Mouse (Mus musculus): ENCODE results near the gene Plpp6. TPM values are rescaled to one million over a fixed set of nuclear protein-coding genes. Genes with fewer than 3 reads are reported as not detected.

The Plpp6 gene
- polyA plus RNA-seq (2014; fragmentation: Nextera tagmentation; extraction: Ambion mirVana), result 8.4 and 9.2 TPM in 2 replicates

GRCm38 (mm10) chr19:28963842-28964551 is at the start of gene Plpp6:
Gene Plpp6 (plus strand): TSS chr19:28963953.
- H3K27ac ChIP-seq (replicated peaks; ENCODE audit: low read depth, low read length), result no peak within 1 kb of the TSS

DNA sequence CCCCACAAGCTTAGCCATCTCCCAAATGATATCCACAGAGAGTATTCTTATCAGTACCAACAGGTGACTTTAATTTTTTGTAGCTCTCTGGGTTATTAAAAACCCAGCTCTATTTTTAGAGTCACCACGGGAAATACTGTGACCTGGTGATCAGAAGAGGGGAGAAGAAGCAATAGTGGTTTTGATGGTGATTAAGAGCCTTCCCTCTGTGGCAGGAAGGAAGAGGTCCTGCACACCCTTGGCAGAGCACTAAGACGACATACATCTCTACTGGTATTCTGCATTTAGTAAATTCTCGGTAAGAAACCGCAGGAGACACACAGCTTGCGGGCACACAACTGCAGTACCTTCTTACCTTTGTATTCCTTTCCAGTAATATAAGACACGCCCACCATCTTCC is 49.2 kb upstream of the Plpp6 start:
- Histone ChIP-seq H3K9ac (replicated peaks; ENCODE audit: low read length) (no peak overlapping the region), H3K9me3 (replicated peaks; ENCODE audit: control insufficient read depth, low read length) (no peaks in the 10 kb centered on the region), H3K4me3 (ENCODE audit: low read depth, low read length) (no peak overlapping the region), H3K4me2 (ENCODE audit: low read depth, low read length) (no peak overlapping the region), H3K4me1 (ENCODE audit: control insufficient read depth, insufficient read depth, low read length) (no peaks in the 10 kb centered on the region), H3K27ac (replicated peaks; ENCODE audit: low read depth, low read length) (no peak overlapping the region), H3K36me3 (replicated peaks; ENCODE audit: control insufficient read depth, insufficient read depth, low read depth, low read length) (no peaks in the 10 kb centered on the region), H3K27me3 (ENCODE audit: control insufficient read depth, insufficient read depth, low read length) (no peaks in the 10 kb centered on the region)
- 83% methylated on average over 6 of the region's 6 CpGs for WGBS
- DNase-seq (ENCODE audit: low spot score), result no peak
- no peak for ATAC-seq (replicated peaks; ENCODE audit: insufficient number of reproducible peaks, low FRiP score, low TSS enrichment, low read depth)

More at GRCm38 (mm10) chr19:28963842-28964551, at the start of gene Plpp6:
- Histone ChIP-seq H3K4me1 (ENCODE audit: control insufficient read depth, insufficient read depth, low read length) (peaks cover 7% of the 10 kb centered on the region), H3K9me3 (replicated peaks; ENCODE audit: control insufficient read depth, low read length) (no peaks in the 10 kb centered on the region), H3K27me3 (ENCODE audit: control insufficient read depth, insufficient read depth, low read length) (no peaks in the 10 kb centered on the region), H3K36me3 (replicated peaks; ENCODE audit: control insufficient read depth, insufficient read depth, low read depth, low read length) (no peaks in the 10 kb centered on the region), H3K9ac (replicated peaks; ENCODE audit: low read length) (peak within 1 kb of the TSS; percentile 75), H3K4me2 (ENCODE audit: low read depth, low read length) (peak within 1 kb of the TSS; percentile 91), H3K4me3 (ENCODE audit: low read depth, low read length) (peak within 1 kb of the TSS; percentile 82)
- peak; percentile 84 for DNase-seq (ENCODE audit: low spot score)
- WGBS, result under 1% methylated on average over 55 of the region's 73 CpGs
- peak; percentile 85 for ATAC-seq (replicated peaks; ENCODE audit: insufficient number of reproducible peaks, low FRiP score, low TSS enrichment, low read depth)

DNA sequence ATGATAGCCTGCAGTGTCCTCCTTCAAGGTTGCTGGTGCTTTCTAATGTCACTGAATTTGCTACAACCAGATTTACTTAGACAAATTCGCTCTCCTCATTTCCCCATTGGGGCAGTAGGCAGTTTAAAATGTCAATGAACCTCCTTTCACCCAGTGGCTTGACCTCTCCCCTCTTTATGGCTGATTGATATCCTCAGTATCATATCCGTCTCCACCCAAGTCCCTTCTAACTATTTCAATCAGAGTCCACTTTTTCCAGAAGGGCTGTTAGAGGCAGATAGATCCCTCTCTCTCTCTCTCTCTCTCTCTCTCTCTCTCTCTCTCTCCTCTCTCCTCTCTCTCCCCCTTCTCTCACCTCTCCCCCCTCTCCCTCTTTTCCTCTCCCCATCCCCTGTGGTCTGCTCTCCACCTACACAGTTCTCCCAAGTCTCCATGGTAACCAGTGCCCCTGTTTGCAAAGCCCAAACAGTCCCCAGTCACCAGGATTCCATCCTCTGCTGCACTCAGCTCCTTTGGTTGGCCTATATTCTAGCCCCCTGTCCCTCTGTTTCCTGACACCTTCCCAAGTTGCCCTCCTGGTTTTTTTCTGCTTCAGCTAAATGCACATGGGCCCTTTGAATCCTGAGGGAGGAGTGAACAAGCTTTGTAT is 48.0 kb upstream of the Plpp6 start:
- ATAC-seq (replicated peaks; ENCODE audit: insufficient number of reproducible peaks, low FRiP score, low TSS enrichment, low read depth) (no peak), DNase-seq (ENCODE audit: low spot score) (no peak)
- Histone ChIP-seq H3K27me3 (ENCODE audit: control insufficient read depth, insufficient read depth, low read length) (no peaks in the 10 kb centered on the region), H3K36me3 (replicated peaks; ENCODE audit: control insufficient read depth, insufficient read depth, low read depth, low read length) (no peaks in the 10 kb centered on the region), H3K4me3 (ENCODE audit: low read depth, low read length) (no peak overlapping the region), H3K9me3 (replicated peaks; ENCODE audit: control insufficient read depth, low read length) (no peaks in the 10 kb centered on the region), H3K4me2 (ENCODE audit: low read depth, low read length) (no peak overlapping the region), H3K9ac (replicated peaks; ENCODE audit: low read length) (no peak overlapping the region), H3K4me1 (ENCODE audit: control insufficient read depth, insufficient read depth, low read length) (no peaks in the 10 kb centered on the region), H3K27ac (replicated peaks; ENCODE audit: low read depth, low read length) (no peak overlapping the region)
- 78% methylated on average over 2 of the region's 2 CpGs for WGBS

GRCm38 (mm10) chr19:28916492-28916891 is 47.3 kb upstream of the Plpp6 start:
- no peak overlapping the region for H3K27ac ChIP-seq (replicated peaks; ENCODE audit: low read depth, low read length)
- H3K27me3 ChIP-seq (ENCODE audit: control insufficient read depth, insufficient read depth, low read length), result no peaks in the 10 kb centered on the region
- H3K9ac ChIP-seq (replicated peaks; ENCODE audit: low read length), result no peak overlapping the region
- no peaks in the 10 kb centered on the region for H3K9me3 ChIP-seq (replicated peaks; ENCODE audit: control insufficient read depth, low read length)
- no peak overlapping the region for H3K4me3 ChIP-seq (ENCODE audit: low read depth, low read length)
- H3K4me2 ChIP-seq (ENCODE audit: low read depth, low read length), result no peak overlapping the region
- H3K36me3 ChIP-seq (replicated peaks; ENCODE audit: control insufficient read depth, insufficient read depth, low read depth, low read length), result no peaks in the 10 kb centered on the region
- no peaks in the 10 kb centered on the region for H3K4me1 ChIP-seq (ENCODE audit: control insufficient read depth, insufficient read depth, low read length)
- DNase-seq (ENCODE audit: low spot score) (no peak), ATAC-seq (replicated peaks; ENCODE audit: insufficient number of reproducible peaks, low FRiP score, low TSS enrichment, low read depth) (no peak)
- WGBS, result 64% methylated on average over 4 of the region's 4 CpGs

DNA sequence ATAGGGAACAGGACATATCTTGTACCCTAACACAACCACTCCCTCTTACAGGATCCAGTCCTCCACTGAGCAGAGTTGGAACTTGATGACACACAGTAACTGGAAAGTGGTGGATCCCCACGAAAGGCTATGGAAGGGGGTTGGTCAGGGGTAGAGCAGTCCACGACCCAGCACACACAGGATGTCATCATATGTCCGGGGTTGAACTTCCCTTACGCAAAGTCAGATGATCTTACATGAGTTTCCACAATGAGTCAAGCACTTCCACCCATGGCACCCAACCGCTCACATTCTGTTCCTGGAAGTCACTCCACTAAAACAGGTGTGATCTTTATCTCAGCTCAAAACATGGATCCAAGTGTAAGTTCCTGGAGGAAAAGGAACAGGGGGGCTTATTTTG is 45.9 kb upstream of the Plpp6 start:
- ATAC-seq (replicated peaks; ENCODE audit: insufficient number of reproducible peaks, low FRiP score, low TSS enrichment, low read depth) (no peak), DNase-seq (ENCODE audit: low spot score) (no peak)
- Histone ChIP-seq H3K9me3 (replicated peaks; ENCODE audit: control insufficient read depth, low read length) (no peaks in the 10 kb centered on the region), H3K27me3 (ENCODE audit: control insufficient read depth, insufficient read depth, low read length) (no peaks in the 10 kb centered on the region), H3K4me2 (ENCODE audit: low read depth, low read length) (no peak overlapping the region), H3K4me3 (ENCODE audit: low read depth, low read length) (no peak overlapping the region), H3K9ac (replicated peaks; ENCODE audit: low read length) (no peak overlapping the region), H3K27ac (replicated peaks; ENCODE audit: low read depth, low read length) (no peak overlapping the region), H3K36me3 (replicated peaks; ENCODE audit: control insufficient read depth, insufficient read depth, low read depth, low read length) (no peaks in the 10 kb centered on the region), H3K4me1 (ENCODE audit: control insufficient read depth, insufficient read depth, low read length) (no peaks in the 10 kb centered on the region)
- WGBS, result 78% methylated on average over 5 of the region's 5 CpGs

GRCm38 (mm10) chr19:28926366-28926765 is 37.4 kb upstream of the Plpp6 start:
- no peaks in the 10 kb centered on the region for H3K27me3 ChIP-seq (ENCODE audit: control insufficient read depth, insufficient read depth, low read length)
- ATAC-seq (replicated peaks; ENCODE audit: insufficient number of reproducible peaks, low FRiP score, low TSS enrichment, low read depth), result no peak
- 88% methylated on average over 5 of the region's 5 CpGs for WGBS

GRCm38 (mm10) chr19:28927396-28927795 is 36.4 kb upstream of the Plpp6 start:
- ATAC-seq (replicated peaks; ENCODE audit: insufficient number of reproducible peaks, low FRiP score, low TSS enrichment, low read depth), result no peak
- no peaks in the 10 kb centered on the region for H3K27me3 ChIP-seq (ENCODE audit: control insufficient read depth, insufficient read depth, low read length)
- H3K9ac ChIP-seq (replicated peaks; ENCODE audit: low read length), result no peak overlapping the region
- H3K9me3 ChIP-seq (replicated peaks; ENCODE audit: control insufficient read depth, low read length), result no peaks in the 10 kb centered on the region
- no peak for DNase-seq (ENCODE audit: low spot score)
- no peak overlapping the region for H3K4me2 ChIP-seq (ENCODE audit: low read depth, low read length)
- WGBS, result 77% methylated on average over 4 of the region's 4 CpGs
- H3K4me3 ChIP-seq (ENCODE audit: low read depth, low read length), result no peak overlapping the region
- H3K36me3 ChIP-seq (replicated peaks; ENCODE audit: control insufficient read depth, insufficient read depth, low read depth, low read length), result no peaks in the 10 kb centered on the region
- no peaks in the 10 kb centered on the region for H3K4me1 ChIP-seq (ENCODE audit: control insufficient read depth, insufficient read depth, low read length)
- H3K27ac ChIP-seq (replicated peaks; ENCODE audit: low read depth, low read length), result no peak overlapping the region

More at GRCm38 (mm10) chr19:28926366-28926765, 37.4 kb upstream of the Plpp6 start:
- no peaks in the 10 kb centered on the region for H3K36me3 ChIP-seq (replicated peaks; ENCODE audit: control insufficient read depth, insufficient read depth, low read depth, low read length)
- no peaks in the 10 kb centered on the region for H3K9me3 ChIP-seq (replicated peaks; ENCODE audit: control insufficient read depth, low read length)
- no peak overlapping the region for H3K9ac ChIP-seq (replicated peaks; ENCODE audit: low read length)
- no peak overlapping the region for H3K4me2 ChIP-seq (ENCODE audit: low read depth, low read length)
- H3K4me1 ChIP-seq (ENCODE audit: control insufficient read depth, insufficient read depth, low read length), result no peaks in the 10 kb centered on the region
- no peak for DNase-seq (ENCODE audit: low spot score)
- H3K4me3 ChIP-seq (ENCODE audit: low read depth, low read length), result no peak overlapping the region
- H3K27ac ChIP-seq (replicated peaks; ENCODE audit: low read depth, low read length), result no peak overlapping the region

DNA sequence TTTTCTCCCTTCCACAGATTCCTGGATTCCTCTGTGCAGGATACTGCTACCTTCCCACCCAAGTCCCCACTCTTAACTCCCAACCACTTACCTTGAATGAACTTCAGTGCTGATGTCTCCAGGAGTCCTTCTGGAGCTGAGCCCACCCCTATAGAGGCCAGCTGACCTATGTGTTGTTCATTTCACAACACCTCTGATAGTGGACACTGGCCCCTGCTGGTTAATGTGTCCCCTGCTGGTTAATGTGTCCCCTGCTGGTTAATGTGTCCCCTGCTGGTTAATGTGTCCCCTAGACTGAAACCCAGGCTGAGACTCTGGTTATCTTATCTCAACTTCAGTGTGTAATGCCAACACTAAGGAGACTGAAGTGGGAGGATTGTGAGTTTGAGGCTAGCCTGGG is 34.7 kb upstream of the Plpp6 start:
- ATAC-seq (replicated peaks; ENCODE audit: insufficient number of reproducible peaks, low FRiP score, low TSS enrichment, low read depth) (no peak), DNase-seq (ENCODE audit: low spot score) (no peak)
- Histone ChIP-seq H3K4me1 (ENCODE audit: control insufficient read depth, insufficient read depth, low read length) (no peaks in the 10 kb centered on the region), H3K4me3 (ENCODE audit: low read depth, low read length) (no peak overlapping the region), H3K27me3 (ENCODE audit: control insufficient read depth, insufficient read depth, low read length) (no peaks in the 10 kb centered on the region), H3K9me3 (replicated peaks; ENCODE audit: control insufficient read depth, low read length) (no peaks in the 10 kb centered on the region), H3K27ac (replicated peaks; ENCODE audit: low read depth, low read length) (no peak overlapping the region), H3K4me2 (ENCODE audit: low read depth, low read length) (no peak overlapping the region), H3K9ac (replicated peaks; ENCODE audit: low read length) (no peak overlapping the region), H3K36me3 (replicated peaks; ENCODE audit: control insufficient read depth, insufficient read depth, low read depth, low read length) (no peaks in the 10 kb centered on the region)

All from embryonic facial prominence, embryonic 11.5 days (tissue).